Mouse (Mus musculus) gastrocnemius, postnatal 36 days (tissue): Measurements from ENCODE around the gene Batf3. TPM values are rescaled to one million over a fixed set of nuclear protein-coding genes. Genes with fewer than 3 reads are reported as not detected.
A peak's percentile ranks its signal among the peaks of the same experiment; 100 is the strongest.
"Not testable (repeated sequence)": the region's sequence is repeated elsewhere in the genome, so short reads cannot be mapped to it uniquely, and the experiment has no call there.

Source experiments
- DNase-seq, 2 experiments: peaks; one replicate each; pipeline ENCODE4 v3.0.0; 2022
- intact Hi-C: fragments of 180-260 bp; cut with DNase I; formaldehyde crosslinking; loops from one replicate; pipeline ENCODE4 v1.15.1; 2025
- total RNA-seq, 2 experiments: library from RNA; stranded (reverse); gene quantifications; 2 replicates each; pipeline ENCODE4 v1.2.3; 2021

The Batf3 gene
- total RNA-seq, 2 experiments from 2014 or later, result not detected

GRCm38 (mm10) chr1:191123696-191124095 lies 26.0 kb downstream of the Batf3 start:
- intact Hi-C loops, result no loop called here
- DNase-seq, result no peak

- intact Hi-C loops, result no loop called here
- DNase-seq, result no peak
These were observed 26.6 kb downstream of the Batf3 start for GRCm38 (mm10) chr1:191124288-191124687.

GRCm38 (mm10) chr1:191125811-191126638 lies 28.4 kb downstream of the Batf3 start:
- DNase-seq, result peak; percentile 37 to 48
- intact Hi-C loops, result loop anchor here (5.0 kb wide), 1 partner anchor 179 kb away; no protein-coding TSS in a partner anchor

- intact Hi-C loops, result no loop called here
- DNase-seq, result no peak
These were observed 34.0 kb downstream of the Batf3 start for GRCm38 (mm10) chr1:191131692-191132091.

GRCm38 (mm10) chr1:191132240-191132639 lies 34.6 kb downstream of the Batf3 start:
- intact Hi-C loops, result no loop called here
- DNase-seq, result no peak

GRCm38 (mm10) chr1:191132934-191133333 lies 35.3 kb downstream of the Batf3 start:
- intact Hi-C loops, result no loop called here

GRCm38 (mm10) chr1:191135406-191135805 lies 37.8 kb downstream of the Batf3 start:
- no peak for DNase-seq
- intact Hi-C loops, result no loop called here

More at GRCm38 (mm10) chr1:191132934-191133333, 35.3 kb downstream of the Batf3 start:
- DNase-seq, result no peak

GRCm38 (mm10) chr1:191138436-191138835 lies 40.8 kb downstream of the Batf3 start:
- intact Hi-C loops, result no loop called here
- no peak for DNase-seq

- no peak for DNase-seq
- intact Hi-C loops, result no loop called here
These were observed 41.3 kb downstream of the Batf3 start for GRCm38 (mm10) chr1:191138874-191139495.

GRCm38 (mm10) chr1:191140983-191141382 lies 43.3 kb downstream of the Batf3 start:
- DNase-seq, result no peak
- intact Hi-C loops, result no loop called here

GRCm38 (mm10) chr1:191149489-191149888 lies 51.8 kb downstream of the Batf3 start:
- DNase-seq, intact Hi-C loops: not testable (repeated sequence)

- intact Hi-C loops, result loop anchor here (5.0 kb wide), 1 partner anchor 126 kb away; no protein-coding TSS in a partner anchor
- no peak for DNase-seq
These were observed 53.4 kb downstream of the Batf3 start for GRCm38 (mm10) chr1:191150924-191151605.

GRCm38 (mm10) chr1:191153052-191153451 lies 55.4 kb downstream of the Batf3 start:
- intact Hi-C loops, result loop anchor here (5.0 kb wide), 1 partner anchor 124 kb away; no protein-coding TSS in a partner anchor
- peak in 1 of 2 experiments; percentile 26 for DNase-seq

GRCm38 (mm10) chr1:191154314-191154713 lies 56.7 kb downstream of the Batf3 start:
- DNase-seq, result no peak
- intact Hi-C loops, result loop anchor here (5.0 kb wide), 1 partner anchor 123 kb away; no protein-coding TSS in a partner anchor

Other genes starting within 250 kb of the Batf3 start
- 10 to 100 TPM; 14.9 to 18.3 TPM for gene Rps6kc1, start 186.1 kb upstream of the Batf3 start, total RNA-seq
- 10 to 100 TPM; 23.1 to 25.1 TPM for gene Angel2, start 172.7 kb upstream of the Batf3 start, total RNA-seq
- gene Vash2, start 118.6 kb upstream of the Batf3 start, total RNA-seq, result under 1 TPM; 0.37 to 0.56 TPM
- gene Flvcr1, start 71.7 kb upstream of the Batf3 start, total RNA-seq, result 10 to 100 TPM; 12.5 to 20.2 TPM
- not detected for gene Spata45, start 61.2 kb upstream of the Batf3 start, total RNA-seq
- gene Tatdn3, start 34.9 kb upstream of the Batf3 start, total RNA-seq, result 10 to 100 TPM; 12.6 to 14.3 TPM
- gene Nsl1, start 34.8 kb upstream of the Batf3 start, total RNA-seq, result under 1 TPM; 0.22 to 0.64 TPM
- gene Fam71a, start 67.0 kb downstream of the Batf3 start, total RNA-seq, result not detected
- gene Atf3, start 120.2 kb downstream of the Batf3 start, total RNA-seq, result 10 to 100 TPM; 11.9 to 18.8 TPM
- gene Nenf, start 220.3 kb downstream of the Batf3 start, total RNA-seq, result 10 to 100 TPM; 55.2 to 61.5 TPM
- gene Tmem206, start 228.1 kb downstream of the Batf3 start, total RNA-seq, result 1 to 10 TPM; 1.5 to 1.8 TPM